Mouse (Mus musculus): Measurements from ENCODE around the gene Zglp1. TPM values are rescaled to one million over a fixed set of nuclear protein-coding genes. Genes with fewer than 3 reads are reported as not detected.
A peak's percentile ranks its signal among the peaks of the same experiment; 100 is the strongest.

Gene Zglp1
- polyA plus RNA-seq (2015; fragmentation: Nextera tagmentation; extraction: Ambion mirVana): not detected in 2 replicates

- Histone ChIP-seq H3K4me3 (ENCODE audit: low read depth, low read length) (no peak within 1 kb of the TSS), H3K27ac (ENCODE audit: low read depth, low read length) (no peak within 1 kb of the TSS), H3K4me2 (replicated peaks; ENCODE audit: low read depth) (no peak within 1 kb of the TSS), H3K9ac (ENCODE audit: low read depth, low read length) (no peak within 1 kb of the TSS), H3K4me1 (replicated peaks; ENCODE audit: control insufficient read depth, insufficient read depth, low read length) (no peaks in the 10 kb centered on the region), H3K27me3 (replicated peaks; ENCODE audit: control insufficient read depth, insufficient read depth, low read length) (no peaks in the 10 kb centered on the region), H3K9me3 (ENCODE audit: control insufficient read depth) (no peaks in the 10 kb centered on the region), H3K36me3 (ENCODE audit: control insufficient read depth, insufficient read depth) (peaks cover 27% of the 10 kb centered on the region)
- 86% methylated on average over 27 of the region's 27 CpGs for WGBS
- no peak for ATAC-seq
- no peak for TF ChIP-seq CTCF (IDR thresholded peaks at IDR 0.05; ENCODE audit: low read depth)
Measured at GRCm38 (mm10) chr9:21067006-21067684, at the start of gene Zglp1. Gene Zglp1 (minus strand): TSS chr9:21067093.

DNA sequence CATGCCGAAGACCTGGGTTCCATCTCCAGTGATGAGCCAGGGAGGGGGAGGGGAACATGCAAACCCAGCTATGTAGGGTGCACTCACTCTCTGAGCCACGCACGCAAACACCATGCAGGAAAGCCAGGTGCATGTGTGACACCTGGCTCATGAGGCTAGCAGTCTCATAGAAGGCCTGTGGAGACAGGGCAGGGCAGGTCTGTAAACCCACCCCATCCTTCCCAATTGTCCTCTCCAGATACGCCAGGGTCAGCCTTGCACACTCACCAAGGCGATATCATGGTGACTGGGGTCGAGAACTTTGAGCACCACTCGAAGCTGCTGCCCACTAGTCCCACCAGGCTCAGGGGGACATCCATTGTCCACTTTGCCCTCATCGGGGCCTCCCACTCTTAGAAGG, 48.2 kb upstream of the Zglp1 start:
- ATAC-seq: no peak
- peaks cover 11% of the 10 kb centered on the region; the same call in 1 of the 2 replicates for H3K36me3 ChIP-seq (ENCODE audit: control insufficient read depth, insufficient read depth)
- H3K4me3 ChIP-seq (ENCODE audit: low read depth, low read length): no peak overlapping the region
- no peaks in the 10 kb centered on the region for H3K27me3 ChIP-seq (replicated peaks; ENCODE audit: control insufficient read depth, insufficient read depth, low read length)
- no peak overlapping the region for H3K9ac ChIP-seq (ENCODE audit: low read depth, low read length)
- H3K4me1 ChIP-seq (replicated peaks; ENCODE audit: control insufficient read depth, insufficient read depth, low read length): no peaks in the 10 kb centered on the region
- H3K4me2 ChIP-seq (replicated peaks; ENCODE audit: low read depth): no peak overlapping the region
- H3K9me3 ChIP-seq (ENCODE audit: control insufficient read depth): no peaks in the 10 kb centered on the region
- 87% methylated on average over 8 of the region's 8 CpGs for WGBS
- H3K27ac ChIP-seq (ENCODE audit: low read depth, low read length): no peak overlapping the region
- TF ChIP-seq CTCF (IDR thresholded peaks at IDR 0.05; ENCODE audit: low read depth): no peak

DNA sequence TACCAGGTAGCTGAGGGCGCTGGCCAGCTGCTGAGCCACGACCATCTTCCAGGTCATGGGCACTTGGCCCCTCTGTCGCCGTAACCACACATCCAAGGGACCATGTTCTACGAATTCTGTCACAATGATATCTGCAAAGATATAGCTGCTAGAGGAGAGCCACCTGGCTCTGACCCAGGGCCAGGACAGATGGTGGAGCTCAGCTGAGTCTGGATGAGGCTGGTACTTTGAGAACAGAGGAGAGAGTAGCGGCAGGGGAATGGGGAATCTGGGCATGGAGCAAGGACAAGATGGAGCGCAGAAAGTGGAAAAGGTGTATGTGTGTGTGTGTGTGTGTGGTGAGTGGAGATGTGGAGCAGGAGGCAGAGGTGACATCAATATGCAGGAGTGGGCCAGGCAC, 47.3 kb upstream of the Zglp1 start:
- Histone ChIP-seq H3K27ac (ENCODE audit: low read depth, low read length) (no peak overlapping the region), H3K9me3 (ENCODE audit: control insufficient read depth) (no peaks in the 10 kb centered on the region), H3K27me3 (replicated peaks; ENCODE audit: control insufficient read depth, insufficient read depth, low read length) (no peaks in the 10 kb centered on the region), H3K4me1 (replicated peaks; ENCODE audit: control insufficient read depth, insufficient read depth, low read length) (no peaks in the 10 kb centered on the region), H3K36me3 (ENCODE audit: control insufficient read depth, insufficient read depth) (peaks cover 11% of the 10 kb centered on the region; the same call in 1 of the 2 replicates), H3K9ac (ENCODE audit: low read depth, low read length) (no peak overlapping the region), H3K4me2 (replicated peaks; ENCODE audit: low read depth) (no peak overlapping the region), H3K4me3 (ENCODE audit: low read depth, low read length) (no peak overlapping the region)
- no peak for TF ChIP-seq CTCF (IDR thresholded peaks at IDR 0.05; ENCODE audit: low read depth)
- no peak for ATAC-seq
- 86% methylated on average over 7 of the region's 7 CpGs for WGBS

- no peaks in the 10 kb centered on the region for H3K4me1 ChIP-seq (replicated peaks; ENCODE audit: control insufficient read depth, insufficient read depth, low read length)
- H3K9ac ChIP-seq (ENCODE audit: low read depth, low read length): no peak overlapping the region
- no peak overlapping the region for H3K27ac ChIP-seq (ENCODE audit: low read depth, low read length)
- H3K4me2 ChIP-seq (replicated peaks; ENCODE audit: low read depth): no peak overlapping the region
- 54% methylated on average over 6 of the region's 6 CpGs for WGBS
- TF ChIP-seq CTCF (IDR thresholded peaks at IDR 0.05; ENCODE audit: low read depth): no peak
- no peaks in the 10 kb centered on the region for H3K9me3 ChIP-seq (ENCODE audit: control insufficient read depth)
- peaks cover 11% of the 10 kb centered on the region; the same call in 1 of the 2 replicates for H3K36me3 ChIP-seq (ENCODE audit: control insufficient read depth, insufficient read depth)
- ATAC-seq: peak; percentile 74
- no peak overlapping the region for H3K4me3 ChIP-seq (ENCODE audit: low read depth, low read length)
- H3K27me3 ChIP-seq (replicated peaks; ENCODE audit: control insufficient read depth, insufficient read depth, low read length): no peaks in the 10 kb centered on the region
Measured at GRCm38 (mm10) chr9:21113751-21114150, 46.9 kb upstream of the Zglp1 start.

GRCm38 (mm10) chr9:21107607-21108237, 40.8 kb upstream of the Zglp1 start:
- H3K9ac ChIP-seq (ENCODE audit: low read depth, low read length): no peak overlapping the region
- H3K36me3 ChIP-seq (ENCODE audit: control insufficient read depth, insufficient read depth): peaks cover 15% of the 10 kb centered on the region; the same call in 1 of the 2 replicates
- no peak overlapping the region for H3K4me2 ChIP-seq (replicated peaks; ENCODE audit: low read depth)
- TF ChIP-seq CTCF (IDR thresholded peaks at IDR 0.05; ENCODE audit: low read depth): no peak
- H3K27me3 ChIP-seq (replicated peaks; ENCODE audit: control insufficient read depth, insufficient read depth, low read length): no peaks in the 10 kb centered on the region
- no peak overlapping the region for H3K27ac ChIP-seq (ENCODE audit: low read depth, low read length)
- no peak overlapping the region for H3K4me3 ChIP-seq (ENCODE audit: low read depth, low read length)
- 40% methylated on average over 23 of the region's 23 CpGs for WGBS
- ATAC-seq: 0 out of 2 replicates have a peak, but pooled peaks have one; percentile 39
- no peaks in the 10 kb centered on the region for H3K4me1 ChIP-seq (replicated peaks; ENCODE audit: control insufficient read depth, insufficient read depth, low read length)
- H3K9me3 ChIP-seq (ENCODE audit: control insufficient read depth): no peaks in the 10 kb centered on the region

- WGBS: 64% methylated on average over 5 of the region's 5 CpGs
Measured at GRCm38 (mm10) chr9:21105760-21106564, 39.1 kb upstream of the Zglp1 start.

More at GRCm38 (mm10) chr9:21105760-21106564, 39.1 kb upstream of the Zglp1 start:
- Histone ChIP-seq H3K4me2 (replicated peaks; ENCODE audit: low read depth) (no peak overlapping the region), H3K27me3 (replicated peaks; ENCODE audit: control insufficient read depth, insufficient read depth, low read length) (no peaks in the 10 kb centered on the region), H3K36me3 (ENCODE audit: control insufficient read depth, insufficient read depth) (peaks cover 15% of the 10 kb centered on the region; the same call in 1 of the 2 replicates), H3K9ac (ENCODE audit: low read depth, low read length) (no peak overlapping the region), H3K27ac (ENCODE audit: low read depth, low read length) (no peak overlapping the region), H3K4me1 (replicated peaks; ENCODE audit: control insufficient read depth, insufficient read depth, low read length) (no peaks in the 10 kb centered on the region), H3K4me3 (ENCODE audit: low read depth, low read length) (no peak overlapping the region), H3K9me3 (ENCODE audit: control insufficient read depth) (no peaks in the 10 kb centered on the region)
- no peak for TF ChIP-seq CTCF (IDR thresholded peaks at IDR 0.05; ENCODE audit: low read depth)
- ATAC-seq: no peak
